Mouse (Mus musculus): ENCODE data around the gene Bdnf.

Gene Bdnf

GRCm38 (mm10) chr2:109674532-109674931 lies at the start of gene Bdnf:
TSS of gene Bdnf (plus strand) at chr2:109674700.
- no peak for DNase-seq

- DNase-seq, result no peak
These were observed 47.6 kb upstream of the Bdnf start for GRCm38 (mm10) chr2:109626864-109627263.

GRCm38 (mm10) chr2:109673509-109674455 lies 718 bp upstream of the Bdnf start:
- DNase-seq, result no peak

- DNase-seq, result no peak
These were observed 551 bp downstream of the Bdnf start for GRCm38 (mm10) chr2:109675051-109675450.

- DNase-seq, result no peak
These were observed 1.6 kb downstream of the Bdnf start for GRCm38 (mm10) chr2:109675973-109676617.

- no peak for DNase-seq
These were observed 2.1 kb downstream of the Bdnf start for GRCm38 (mm10) chr2:109676618-109676974.

- DNase-seq, result peak; percentile 88
These were observed 3.0 kb downstream of the Bdnf start for GRCm38 (mm10) chr2:109677221-109678089.

- DNase-seq, result peak; percentile 89
These were observed 3.5 kb downstream of the Bdnf start for GRCm38 (mm10) chr2:109678090-109678409.

GRCm38 (mm10) chr2:109678454-109678853 lies 4.0 kb downstream of the Bdnf start:
- no peak for DNase-seq

- no peak for DNase-seq
These were observed 4.9 kb downstream of the Bdnf start for GRCm38 (mm10) chr2:109679446-109679845.

GRCm38 (mm10) chr2:109681071-109681470 lies 6.6 kb downstream of the Bdnf start:
- DNase-seq, result no peak

- no peak for DNase-seq
These were observed 14.2 kb downstream of the Bdnf start for GRCm38 (mm10) chr2:109688661-109689060.

- no peak for DNase-seq
These were observed 18.0 kb downstream of the Bdnf start for GRCm38 (mm10) chr2:109692266-109693177.

- DNase-seq, result peak; percentile 96
These were observed 18.9 kb downstream of the Bdnf start for GRCm38 (mm10) chr2:109693178-109694115.

GRCm38 (mm10) chr2:109694116-109694837 lies 19.8 kb downstream of the Bdnf start:
- DNase-seq, result no peak

GRCm38 (mm10) chr2:109694838-109695225 lies 20.3 kb downstream of the Bdnf start:
- DNase-seq, result peak; percentile 93

GRCm38 (mm10) chr2:109697151-109697550 lies 22.7 kb downstream of the Bdnf start:
- no peak for DNase-seq

GRCm38 (mm10) chr2:109700291-109700690 lies 25.8 kb downstream of the Bdnf start:
- no peak for DNase-seq

GRCm38 (mm10) chr2:109703588-109703987 lies 29.1 kb downstream of the Bdnf start:
- DNase-seq, result no peak

GRCm38 (mm10) chr2:109704053-109704452 lies 29.6 kb downstream of the Bdnf start:
- DNase-seq, result no peak
